Mouse (Mus musculus) midbrain, embryonic 16.5 days (tissue): Measurements from ENCODE around the gene Purb. TPM values are rescaled to one million over a fixed set of nuclear protein-coding genes. Genes with fewer than 3 reads are reported as not detected.

ENCODE experiments used
- ATAC-seq: fragments of 200-750 bp; cut with Nextera tagmentation; 2 replicates; pipeline ENCODE4 v1.8.0; 2017; ENCODE audit warnings: moderate TSS enrichment
- H3K27ac ChIP-seq: fragments of 300-500 bp; sonication (generic); 2 replicates; pipeline ENCODE4 v1.5.1; 2014; ENCODE audit warnings: mild to moderate bottlenecking, low read length, mixed read lengths
- H3K27me3 ChIP-seq: fragments of 300-500 bp; sonication (generic); 2 replicates; pipeline ENCODE4 v1.6.1; 2014; ENCODE audit warnings: low read depth, low read length, mixed read lengths; ENCODE audit not compliant: control insufficient read depth, insufficient read depth
- H3K36me3 ChIP-seq: fragments of 300-500 bp; sonication (generic); 2 replicates; pipeline ENCODE4 v1.6.1; 2014; ENCODE audit warnings: mild to moderate bottlenecking, low read length, moderate library complexity, mixed read lengths; ENCODE audit not compliant: control insufficient read depth, insufficient read depth
- H3K4me1 ChIP-seq: fragments of 300-500 bp; sonication (generic); 2 replicates; pipeline ENCODE4 v1.6.1; 2014; ENCODE audit warnings: mild to moderate bottlenecking, low read length, mixed read lengths; ENCODE audit not compliant: control insufficient read depth, insufficient read depth
- H3K4me2 ChIP-seq: fragments of 300-500 bp; sonication (generic); 2 replicates; pipeline ENCODE4 v1.6.1; 2014; ENCODE audit warnings: mild to moderate bottlenecking, low read length, mixed read lengths
- H3K4me3 ChIP-seq: fragments of 300-500 bp; sonication (generic); 2 replicates; pipeline ENCODE4 v1.5.1; 2014; ENCODE audit warnings: low read depth, mild to moderate bottlenecking, low read length, moderate library complexity, mixed read lengths
- H3K9ac ChIP-seq: fragments of 300-500 bp; sonication (generic); 2 replicates; pipeline ENCODE4 v1.6.1; 2014; ENCODE audit warnings: low read depth, low read length, mixed read lengths
- H3K9me3 ChIP-seq: fragments of 300-500 bp; sonication (generic); replicated peaks from 2 replicates; pipeline ENCODE4 v1.6.1; 2014; ENCODE audit warnings: mild to moderate bottlenecking, low read length, mixed read lengths; ENCODE audit not compliant: control insufficient read depth, poor library complexity, severe bottlenecking
- WGBS: fragments of 180-500 bp; shearing (Covaris S2); extraction: QIAGEN DNeasy Blood & Tissue Kit; methylation state at CpG from one replicate; pipeline ENCODE4 v1.1.7; 2014; 5-methylcytosine and 5-hydroxymethylcytosine counted together
- microRNA-seq: library from miRNA; unstranded; fragments of <30 nt; microRNA quantifications from one replicate; pipeline ENCODE4, GENCODE M21; 2017
- polyA plus RNA-seq: library from polyadenylated mRNA; unstranded; fragments of >200 nt; fragmentation: Nextera tagmentation; extraction: Ambion mirVana; gene quantifications from 2 replicates; pipeline ENCODE4 v1.2.1, GENCODE M21; 2015

The Purb gene
- polyA plus RNA-seq, 1 experiment from 2014 or later: 11.2 TPM

GRCm38 (mm10) chr11:6418751-6419150 is 57.0 kb downstream of the Purb start:
- ATAC-seq: no peak
- Histone ChIP-seq H3K9ac (no peak overlapping the region), H3K4me2 (peak overlapping the region; percentile 25), H3K36me3 (peaks cover 22% of the 10 kb centered on the region), H3K9me3 (no peaks in the 10 kb centered on the region), H3K27ac (no peak overlapping the region), H3K4me1 (peaks cover 23% of the 10 kb centered on the region), H3K4me3 (no peak overlapping the region), H3K27me3 (no peaks in the 10 kb centered on the region)
- WGBS: 84% methylated on average over 5 of the region's 5 CpGs

Small RNA genes lying within 50 kb of the gene (microRNA-seq; reads per million reads assigned to microRNA genes)
- gene Gm22123: 0.52 reads per million

Other genes with a start within 250 kb of the Purb start
- 0.08 and 0.14 TPM in 2 replicates for gene Npc1l1, start 245.8 kb downstream of the Purb start, polyA plus RNA-seq
- 68.9 and 70.1 TPM in 2 replicates for gene Ddx56, start 208.1 kb downstream of the Purb start, polyA plus RNA-seq
- gene Tmed4, start 201.0 kb downstream of the Purb start, polyA plus RNA-seq: 115 and 118 TPM in 2 replicates
- 125 and 127 TPM in 2 replicates for gene Ogdh, start 184.3 kb downstream of the Purb start, polyA plus RNA-seq
- 30.2 and 33.4 TPM in 2 replicates for gene Zmiz2, start 86.8 kb downstream of the Purb start, polyA plus RNA-seq
- 3,917 and 4,008 TPM in 2 replicates for gene Ppia, start 60.5 kb downstream of the Purb start, polyA plus RNA-seq
- 203 and 224 TPM in 2 replicates for gene H2afv, start 31.5 kb downstream of the Purb start, polyA plus RNA-seq
- gene Myo1g, start 45.0 kb upstream of the Purb start, polyA plus RNA-seq: 0.19 and 0.53 TPM in 2 replicates
- 81.4 and 84.3 TPM in 2 replicates for gene Ccm2, start 71.0 kb upstream of the Purb start, polyA plus RNA-seq
- gene Nacad, start 130.1 kb upstream of the Purb start, polyA plus RNA-seq: 85.0 and 89.0 TPM in 2 replicates
- 29.0 and 29.1 TPM in 2 replicates for gene Tbrg4, start 150.2 kb upstream of the Purb start, polyA plus RNA-seq
- gene Wap, start 162.7 kb upstream of the Purb start, polyA plus RNA-seq: not detected in 2 replicates
- gene Ramp3, start 182.6 kb upstream of the Purb start, polyA plus RNA-seq: 12.3 and 13.1 TPM in 2 replicates